Mouse (Mus musculus): Measurements from ENCODE around the gene Sez6.

The Sez6 gene

GRCm38 (mm10) chr11:77906097-77906687 lies 24.4 kb upstream of the Sez6 start:
- no peak for DNase-seq (ENCODE audit: low spot score)

- DNase-seq (ENCODE audit: low spot score) = no peak
These were observed 23.8 kb upstream of the Sez6 start for GRCm38 (mm10) chr11:77906747-77907174.

- no peak for DNase-seq (ENCODE audit: low spot score)
These were observed 22.1 kb upstream of the Sez6 start for GRCm38 (mm10) chr11:77908468-77908867.

GRCm38 (mm10) chr11:77909376-77909775 lies 21.2 kb upstream of the Sez6 start:
- no peak for DNase-seq (ENCODE audit: low spot score)

GRCm38 (mm10) chr11:77909776-77910175 lies 20.8 kb upstream of the Sez6 start:
- no peak for DNase-seq (ENCODE audit: low spot score)

GRCm38 (mm10) chr11:77913505-77913904 lies 17.1 kb upstream of the Sez6 start:
- DNase-seq (ENCODE audit: low spot score) = no peak

- DNase-seq (ENCODE audit: low spot score) = no peak
These were observed 15.9 kb upstream of the Sez6 start for GRCm38 (mm10) chr11:77914598-77915260.

- DNase-seq (ENCODE audit: low spot score) = no peak
These were observed 13.9 kb upstream of the Sez6 start for GRCm38 (mm10) chr11:77916741-77917140.

GRCm38 (mm10) chr11:77917166-77917565 lies 13.4 kb upstream of the Sez6 start:
- no peak for DNase-seq (ENCODE audit: low spot score)

- DNase-seq (ENCODE audit: low spot score) = no peak
These were observed 7.3 kb upstream of the Sez6 start for GRCm38 (mm10) chr11:77923285-77923684.

- no peak for DNase-seq (ENCODE audit: low spot score)
These were observed 4.6 kb upstream of the Sez6 start for GRCm38 (mm10) chr11:77925836-77926657.

GRCm38 (mm10) chr11:77926666-77927065 lies 3.9 kb upstream of the Sez6 start:
- DNase-seq (ENCODE audit: low spot score) = no peak

- no peak for DNase-seq (ENCODE audit: low spot score)
These were observed 2.8 kb upstream of the Sez6 start for GRCm38 (mm10) chr11:77927837-77928236.

- DNase-seq (ENCODE audit: low spot score) = no peak
These were observed 1.2 kb downstream of the Sez6 start for GRCm38 (mm10) chr11:77931541-77932433.

GRCm38 (mm10) chr11:77932576-77932975 lies 2.0 kb downstream of the Sez6 start:
- no peak for DNase-seq (ENCODE audit: low spot score)

- DNase-seq (ENCODE audit: low spot score) = no peak
These were observed 3.5 kb downstream of the Sez6 start for GRCm38 (mm10) chr11:77934111-77934521.

GRCm38 (mm10) chr11:77934568-77935311 lies 4.1 kb downstream of the Sez6 start:
- no peak for DNase-seq (ENCODE audit: low spot score)

- no peak for DNase-seq (ENCODE audit: low spot score)
These were observed 6.2 kb downstream of the Sez6 start for GRCm38 (mm10) chr11:77936846-77937245.

GRCm38 (mm10) chr11:77937649-77938410 lies 7.2 kb downstream of the Sez6 start:
- DNase-seq (ENCODE audit: low spot score) = no peak

GRCm38 (mm10) chr11:77942230-77942629 lies 11.6 kb downstream of the Sez6 start:
- no peak for DNase-seq (ENCODE audit: low spot score)

GRCm38 (mm10) chr11:77947860-77948259 lies 17.3 kb downstream of the Sez6 start:
- DNase-seq (ENCODE audit: low spot score) = no peak
